Mouse (Mus musculus): ENCODE results near the gene Mepce.

DNA sequence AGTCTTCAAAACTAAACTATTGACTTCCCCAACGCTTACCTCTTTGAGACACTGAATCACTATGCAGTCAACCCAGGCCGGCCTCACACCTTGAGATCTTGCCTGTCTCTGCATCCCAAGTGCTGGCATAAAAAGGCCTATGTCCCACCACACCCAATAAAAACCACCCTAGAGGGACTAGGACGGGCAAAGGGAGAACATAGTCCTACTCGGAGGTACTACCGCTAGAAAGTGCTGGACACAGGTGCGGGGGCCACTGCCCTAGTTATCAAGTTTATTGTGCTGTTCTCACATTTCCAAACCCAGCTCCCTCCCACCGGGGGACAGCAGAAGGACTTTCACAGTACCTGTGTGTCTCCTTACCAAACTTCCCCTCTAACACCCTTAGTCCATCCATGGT, 5.8 kb downstream of the Mepce start:
- no peak for TF ChIP-seq TAL1 (IDR thresholded peaks at IDR 0.05; ENCODE audit: low read length)
- no peak for TF ChIP-seq GATA1 (IDR thresholded peaks at IDR 0.05; ENCODE audit: low read length)

Measured in erythroblast, embryonic 14.5 days (primary cell).